Mouse (Mus musculus) erythroblast, embryonic 14.5 days (primary cell): ENCODE measurements around the gene Gm10722.
"Not testable (repeated sequence)": the region's sequence is repeated elsewhere in the genome, so short reads cannot be mapped to it uniquely, and the experiment has no call there.

Source experiments
- GATA1 ChIP-seq: IDR thresholded peaks from 2 replicates; pipeline ENCODE4 v1.6.1; 2012; ENCODE audit warnings: low read length, inconsistent platforms, mixed read lengths
- TAL1 ChIP-seq: IDR thresholded peaks from 3 replicates; pipeline ENCODE4 v1.6.1; 2012; ENCODE audit warnings: low read length, inconsistent platforms, mixed read lengths

DNA sequence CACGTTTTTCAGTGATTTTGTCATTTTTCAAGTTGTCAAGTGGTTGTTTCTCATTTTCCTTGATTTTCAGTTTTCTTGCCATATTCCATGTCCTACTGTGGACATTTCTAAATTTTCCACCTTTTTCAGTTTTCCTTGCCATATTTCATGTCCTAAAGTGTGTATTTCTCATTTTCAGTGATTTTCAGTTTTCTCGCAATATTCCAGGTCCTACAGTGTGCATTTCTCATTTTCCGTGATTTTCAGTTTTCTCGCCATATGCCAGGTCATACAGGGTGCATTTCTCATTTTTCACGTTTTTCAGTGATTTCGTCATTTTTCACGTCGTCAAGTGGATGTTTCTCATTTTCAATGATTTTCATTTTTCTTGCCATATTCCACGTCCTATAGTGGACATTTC, 18.2 kb downstream of the Gm10722 start:
- TF ChIP-seq GATA1, TAL1: not testable (repeated sequence)
